Mouse (Mus musculus): ENCODE data around the gene Hist1h2aa.

Gene Hist1h2aa

GRCm38 (mm10) chr13:23934211-23934520 lies at the start of gene Hist1h2aa:
Hist1h2aa (plus strand) TSS chr13:23934462.
- DNase-seq (ENCODE audit: low spot score in 2 of 2), result no peak

DNA sequence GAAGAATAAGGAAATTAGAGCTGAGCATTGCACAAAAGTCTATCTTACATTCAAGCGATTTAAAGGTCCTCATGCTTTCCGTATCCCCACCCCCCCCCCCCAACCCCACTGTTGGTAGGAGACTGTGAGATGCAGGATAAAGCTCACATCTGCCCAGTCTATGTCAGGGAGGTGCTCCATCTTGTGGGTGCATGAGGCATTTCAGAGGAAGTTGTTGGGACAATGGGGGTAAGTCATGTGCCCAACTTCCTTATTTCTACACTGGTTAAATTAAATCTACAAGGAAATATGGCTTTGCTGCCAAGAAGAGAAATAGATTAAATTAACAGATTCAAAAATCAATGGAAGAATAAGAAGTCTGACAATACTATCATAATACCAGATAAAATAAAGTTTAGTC lies 48.7 kb upstream of the Hist1h2aa start:
- DNase-seq (ENCODE audit: low spot score in 2 of 2), result peak; percentile 37 to 42

GRCm38 (mm10) chr13:23887026-23887725 lies 47.1 kb upstream of the Hist1h2aa start:
- DNase-seq (ENCODE audit: low spot score in 2 of 2), result no peak

DNA sequence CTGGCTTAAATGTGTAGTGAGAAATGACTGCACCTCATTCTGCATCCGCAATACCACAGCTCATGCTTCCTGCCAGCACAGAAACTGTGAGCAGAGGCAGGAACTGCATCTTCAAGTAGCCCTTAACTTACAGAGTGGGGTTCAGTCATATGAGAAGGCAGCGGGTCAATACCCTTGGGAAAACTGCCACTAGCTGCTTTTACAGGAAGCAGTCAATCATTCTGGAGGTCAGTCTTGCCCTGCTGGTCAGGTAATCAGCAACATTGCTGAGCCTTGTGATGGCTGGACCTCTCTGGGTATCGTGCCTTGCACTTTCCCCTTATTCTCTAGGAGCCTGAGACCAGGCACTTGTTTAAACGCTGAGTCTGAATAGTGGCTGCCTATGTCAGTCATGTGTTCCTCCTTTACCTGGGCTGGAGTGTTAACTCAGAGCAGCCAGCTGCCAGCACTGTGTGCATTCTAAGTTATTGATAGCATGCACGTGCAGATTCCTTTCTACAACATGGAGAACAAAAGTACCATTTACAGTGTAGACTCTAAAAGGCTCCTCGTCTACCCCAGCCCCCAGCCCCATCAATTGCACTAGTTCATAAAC lies 45.2 kb upstream of the Hist1h2aa start:
- no peak for DNase-seq (ENCODE audit: low spot score in 2 of 2)

- no peak for DNase-seq (ENCODE audit: low spot score in 2 of 2)
Measured at GRCm38 (mm10) chr13:23892592-23893268, 41.5 kb upstream of the Hist1h2aa start.

DNA sequence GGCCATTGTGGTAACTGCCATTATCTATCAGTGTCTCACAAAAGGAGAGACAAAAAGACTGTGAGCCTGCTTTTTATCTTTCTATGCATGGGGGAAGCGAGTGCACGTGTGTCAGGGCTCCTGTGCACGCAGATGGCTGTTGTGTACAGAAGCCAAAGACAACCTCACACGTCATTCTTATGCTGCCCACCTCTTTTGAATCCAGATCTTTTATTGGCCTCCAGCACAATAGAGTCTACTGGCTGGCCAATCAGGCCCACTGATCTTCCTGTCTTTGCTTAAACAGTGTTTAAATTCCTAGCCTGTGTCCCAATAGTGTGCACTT lies 41.0 kb upstream of the Hist1h2aa start:
- DNase-seq (ENCODE audit: low spot score in 2 of 2), result no peak

GRCm38 (mm10) chr13:23898242-23898641 lies 36.0 kb upstream of the Hist1h2aa start:
- DNase-seq (ENCODE audit: low spot score in 2 of 2), result peak; percentile 26 to 37

- DNase-seq (ENCODE audit: low spot score in 2 of 2), result no peak
Measured at GRCm38 (mm10) chr13:23906906-23907305, 27.4 kb upstream of the Hist1h2aa start.

DNA sequence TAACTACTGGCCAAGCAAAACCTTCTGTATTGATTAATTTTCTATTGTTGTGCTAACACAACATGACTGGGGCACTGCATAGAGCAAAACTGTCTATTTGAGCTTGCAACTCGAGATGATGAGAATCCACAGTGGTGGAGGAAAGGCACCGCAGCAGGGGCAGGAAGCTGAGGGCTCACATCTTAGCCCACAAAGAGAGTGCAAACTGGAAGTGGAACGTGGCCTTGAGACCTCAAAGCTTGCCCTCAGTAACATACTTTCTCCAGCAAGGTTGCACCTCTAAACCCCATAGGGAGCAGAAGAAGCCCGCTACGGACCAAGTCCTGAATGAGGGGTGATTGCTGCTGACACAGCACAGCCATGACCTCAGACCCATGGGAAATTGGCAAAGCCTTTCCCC lies 24.1 kb upstream of the Hist1h2aa start:
- DNase-seq (ENCODE audit: low spot score in 2 of 2), result no peak

- DNase-seq (ENCODE audit: low spot score in 2 of 2), result peak; percentile 76 to 78
Measured at GRCm38 (mm10) chr13:23911335-23911734, 22.9 kb upstream of the Hist1h2aa start.

- DNase-seq (ENCODE audit: low spot score in 2 of 2), result peak; percentile 67 to 74
Measured at GRCm38 (mm10) chr13:23913791-23914306, 20.4 kb upstream of the Hist1h2aa start.

- DNase-seq (ENCODE audit: low spot score in 2 of 2), result no peak
Measured at GRCm38 (mm10) chr13:23914376-23915167, 19.7 kb upstream of the Hist1h2aa start, which contains the start of gene Slc17a4. Slc17a4 (minus strand) TSS chr13:23915009.

DNA sequence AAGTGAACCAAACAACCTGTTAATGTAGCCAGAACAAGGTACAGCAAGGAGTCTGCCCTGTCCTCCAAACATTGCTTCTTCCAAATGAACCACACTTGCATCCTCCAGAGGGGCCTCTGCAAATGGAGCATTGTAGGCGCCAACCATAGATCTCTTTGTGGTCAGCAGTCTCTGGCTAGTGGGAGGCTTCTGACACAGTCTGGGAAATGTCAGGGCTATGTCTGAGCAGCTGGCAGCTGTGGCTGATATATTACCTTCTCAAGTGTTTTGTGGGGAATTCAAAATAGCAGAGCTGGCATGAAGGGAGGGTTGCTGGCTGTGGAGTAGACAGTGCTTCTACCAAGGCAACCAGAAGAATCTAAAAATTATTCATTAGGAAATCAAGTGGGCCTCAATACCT lies 18.1 kb upstream of the Hist1h2aa start:
- DNase-seq (ENCODE audit: low spot score in 2 of 2), result no peak

DNA sequence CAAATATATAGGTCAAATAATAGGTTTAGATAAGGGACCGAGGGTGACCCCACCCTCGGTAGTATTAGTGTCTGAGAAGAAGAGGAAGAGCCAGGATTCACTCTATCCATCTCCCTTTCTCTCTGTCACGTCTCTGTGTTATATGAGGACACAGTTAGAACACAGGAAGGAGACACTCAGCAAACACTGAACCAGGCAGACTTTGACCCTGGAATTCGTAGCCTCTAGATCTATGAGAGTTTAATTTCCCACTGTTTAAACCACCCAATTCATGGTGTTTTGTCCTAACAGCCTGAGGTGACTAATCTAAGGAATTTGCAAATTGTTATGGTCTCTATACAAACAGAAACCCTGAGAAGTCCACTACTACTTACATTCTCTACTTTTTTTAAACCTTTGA lies 16.6 kb upstream of the Hist1h2aa start:
- DNase-seq (ENCODE audit: low spot score in 2 of 2), result no peak

DNA sequence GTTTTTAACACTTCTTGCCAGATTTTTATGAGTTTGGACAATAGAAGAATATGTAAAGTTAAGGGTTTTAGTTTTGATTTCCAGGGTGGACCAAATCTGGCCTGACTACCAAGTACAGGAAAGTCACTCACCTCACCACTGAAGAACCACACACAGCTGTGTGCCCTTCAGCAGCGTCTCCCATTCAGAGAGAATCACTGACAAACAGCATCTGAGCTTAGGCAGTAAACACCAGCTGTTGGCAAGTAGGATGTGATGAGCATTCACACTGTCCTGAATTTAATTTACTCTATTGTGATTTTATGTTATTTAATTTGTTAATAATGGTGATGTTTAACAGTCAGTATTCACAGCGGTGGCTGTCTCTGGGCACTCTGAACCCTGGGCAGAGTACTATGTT lies 8.5 kb upstream of the Hist1h2aa start:
- DNase-seq (ENCODE audit: low spot score in 2 of 2), result no peak

DNA sequence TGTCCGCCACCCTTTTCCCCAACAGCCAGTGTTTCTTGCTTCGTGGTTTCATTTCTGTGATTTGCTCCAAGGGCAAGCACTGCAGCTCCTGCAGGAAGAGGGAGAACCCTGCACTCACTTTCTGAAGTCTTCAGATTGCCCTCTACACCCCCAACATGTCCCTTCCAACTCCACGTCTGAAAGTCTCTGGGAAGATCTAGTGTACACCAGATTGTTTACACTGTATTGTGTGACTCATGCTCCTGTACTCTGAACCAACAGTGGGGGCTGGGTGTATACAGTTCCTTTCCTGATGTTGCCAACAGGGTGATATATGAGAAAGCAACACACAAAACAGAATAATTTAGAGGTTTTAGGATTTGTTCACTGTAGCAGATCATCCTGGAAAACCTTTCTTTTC lies 5.6 kb upstream of the Hist1h2aa start:
- DNase-seq (ENCODE audit: low spot score in 2 of 2), result no peak

DNA sequence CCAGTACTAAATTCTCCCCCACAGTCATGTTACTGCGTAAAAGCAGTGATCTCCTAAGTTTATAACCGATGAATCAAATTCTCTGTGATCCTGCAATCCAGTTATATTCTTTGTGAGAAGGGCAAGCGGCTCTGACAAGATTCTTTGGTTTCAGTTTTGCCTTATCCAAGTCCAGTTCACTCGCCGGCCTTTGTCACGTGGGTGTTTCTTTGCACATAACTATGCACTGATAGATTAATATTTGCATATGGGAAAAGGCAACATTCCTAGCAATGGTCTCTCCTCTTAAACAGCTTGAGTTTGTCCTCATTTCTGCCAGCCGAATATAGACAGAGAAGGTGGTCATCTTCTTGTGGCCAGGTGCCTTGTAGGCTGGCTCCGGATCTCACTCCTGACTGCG lies 3.8 kb upstream of the Hist1h2aa start:
- no peak for DNase-seq (ENCODE audit: low spot score in 2 of 2)

GRCm38 (mm10) chr13:23930904-23931303 lies 3.4 kb upstream of the Hist1h2aa start:
- DNase-seq (ENCODE audit: low spot score in 2 of 2), result no peak

DNA sequence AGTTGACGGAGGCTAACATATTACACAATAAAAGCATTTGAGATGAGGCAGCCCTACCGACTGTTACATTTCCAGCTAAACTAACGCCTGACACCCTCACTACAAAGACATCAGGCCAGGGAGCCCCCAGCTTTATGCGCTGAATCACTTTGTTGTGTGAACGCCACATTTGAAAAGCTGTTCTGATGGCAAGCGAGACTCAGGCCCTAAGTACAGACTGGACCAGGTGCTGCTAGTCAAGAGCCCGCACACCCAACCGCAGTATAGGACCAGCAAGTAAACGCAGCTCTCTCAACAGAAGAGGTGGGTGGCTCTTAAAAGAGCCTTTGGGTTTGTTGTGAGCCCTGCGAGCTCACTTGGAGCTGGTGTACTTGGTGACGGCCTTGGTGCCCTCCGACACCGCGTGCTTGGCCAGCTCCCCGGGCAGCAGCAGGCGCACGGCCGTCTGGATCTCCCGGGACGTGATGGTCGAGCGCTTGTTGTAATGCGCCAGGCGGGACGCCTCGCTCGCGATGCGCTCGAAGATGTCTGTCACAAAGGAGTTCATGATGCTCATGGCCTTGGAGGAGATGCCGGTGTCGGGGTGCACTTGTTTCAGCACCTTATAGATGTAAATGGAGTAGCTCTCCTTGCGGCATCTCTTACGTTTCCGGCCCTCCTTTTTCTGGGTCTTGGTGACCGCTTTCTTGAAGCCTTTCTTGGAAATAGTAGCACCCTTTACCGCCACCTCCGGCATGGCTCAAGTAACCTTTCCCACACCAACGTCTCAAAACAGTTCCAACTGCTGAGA lies 646 bp upstream of the Hist1h2aa start, which contains the start of gene Hist1h2ba:
Gene Hist1h2ba (minus strand): TSS at position 736 of the 790 bp plus-strand sequence.
- DNase-seq (ENCODE audit: low spot score in 2 of 2), result no peak

DNA sequence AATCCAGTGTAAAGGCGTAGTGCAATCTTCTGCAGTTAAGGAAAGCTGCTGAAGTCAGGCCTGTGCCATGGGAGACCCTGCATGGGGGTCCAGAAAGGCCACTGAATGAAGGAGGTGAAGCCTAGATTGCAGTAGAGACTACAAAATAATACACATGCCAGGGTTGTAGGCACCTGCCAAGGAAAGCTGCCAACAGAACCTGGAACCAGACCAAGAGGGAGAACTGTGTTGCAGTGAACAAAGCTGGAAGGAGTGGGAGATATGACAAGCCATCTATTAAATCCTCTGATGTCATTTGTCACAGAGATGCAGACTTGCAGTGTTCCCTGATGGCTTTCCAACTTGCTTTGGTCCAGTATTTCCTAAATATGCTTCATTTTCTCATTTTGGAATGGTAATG lies 4.4 kb downstream of the Hist1h2aa start:
- no peak for DNase-seq (ENCODE audit: low spot score in 2 of 2)

- no peak for DNase-seq (ENCODE audit: low spot score in 2 of 2)
Measured at GRCm38 (mm10) chr13:23940291-23940690, 6.0 kb downstream of the Hist1h2aa start.

Data from spleen, postnatal 36 days (tissue).